ENCODE assay signal across 24 mouse cellular contexts in genomic region chr5:124741898-124742599, GRCm38 (mm10). TPM values are rescaled to one million over a fixed set of nuclear protein-coding genes. Genes with fewer than 3 reads are reported as not detected.
DNase-seq lines count a peak whose midpoint lies in the region; ATAC-seq and TF ChIP-seq lines count a peak whose summit lies in the region.
"Had no signal": no experiment of that assay in that cellular context is flagged by ENCODE, and none has a peak within 500 bp of the region (broad histone marks: within the 10 kb centered on the region; RNA-seq: fewer than 3 reads in every experiment).

No protein-coding gene starts in this region.

- no peak overlapping the region for H3K27ac ChIP-seq in liver, adult 2 months (replicated peaks; ENCODE audit: insufficient read depth, low read depth, low read length)
- H3K27ac ChIP-seq in liver, embryonic 11.5 days (ENCODE audit: low read depth, low read length), result no peak overlapping the region
- no peak overlapping the region for H3K27ac ChIP-seq in thymus, adult 2 months (ENCODE audit: control insufficient read depth, insufficient read depth, low read length)
- no peak overlapping the region for H3K27ac ChIP-seq in small intestine, adult 2 months (ENCODE audit: insufficient read depth, low read depth, low read length)
- H3K27ac ChIP-seq: embryonic facial prominence, embryonic 13.5 days; hindbrain, embryonic 15.5 days; neural tube, embryonic 13.5 days; stomach, embryonic 15.5 days had no signal

- no peaks in the 10 kb centered on the region for H3K4me1 ChIP-seq in liver, adult 2 months (ENCODE audit: control insufficient read depth, insufficient read depth, low read length)
- H3K4me1 ChIP-seq in liver, embryonic 11.5 days (replicated peaks; ENCODE audit: control insufficient read depth, insufficient read depth, low read length), result no peaks in the 10 kb centered on the region
- H3K4me1 ChIP-seq in thymus, adult 2 months (replicated peaks; ENCODE audit: control insufficient read depth, insufficient read depth, low read length), result no peaks in the 10 kb centered on the region
- H3K4me1 ChIP-seq in small intestine, adult 2 months (ENCODE audit: control insufficient read depth, insufficient read depth, insufficient read length, low read length), result no peaks in the 10 kb centered on the region
- H3K4me1 ChIP-seq: embryonic facial prominence, embryonic 13.5 days; hindbrain, embryonic 15.5 days; neural tube, embryonic 13.5 days; stomach, embryonic 15.5 days had no signal

- DNase-seq in CD4-positive, CD25-positive, alpha-beta regulatory T cell, adult 2 months (ENCODE audit: low read depth, low spot score), result peak; percentile 21
- no peak for DNase-seq in liver, adult 2 months (ENCODE audit: extremely low read depth, low read depth, low spot score)
- no peak for DNase-seq in liver, embryonic 11.5 days (ENCODE audit: low spot score)
- peak; percentile 21 for DNase-seq in thymus, postnatal 25 days
- no peak for DNase-seq in thymus, adult 2 months
- no peak for DNase-seq in embryo, embryonic 10.5 days (ENCODE audit: low spot score)
- DNase-seq: adrenal gland, postnatal 10 days; cerebellum, adult 18-20 months; gastrocnemius, postnatal 10 days; heart, postnatal 14 days; kidney, adult 18-20 months; kidney, postnatal 4 days; lung, postnatal 14 days had no signal

- no peak overlapping the region for H3K4me3 ChIP-seq in liver, adult 2 months (ENCODE audit: insufficient read depth, low read depth, low read length)
- no peak overlapping the region for H3K4me3 ChIP-seq in liver, embryonic 11.5 days (ENCODE audit: low read depth, low read length)
- H3K4me3 ChIP-seq in thymus, adult 2 months (ENCODE audit: control insufficient read depth, insufficient read depth, low read length), result no peak overlapping the region
- H3K4me3 ChIP-seq in small intestine, adult 2 months (ENCODE audit: low read depth, low read length), result no peak overlapping the region
- H3K4me3 ChIP-seq: embryonic facial prominence, embryonic 13.5 days; hindbrain, embryonic 15.5 days; neural tube, embryonic 13.5 days; stomach, embryonic 15.5 days had no signal

- no peak for ATAC-seq in CD4-positive, CD25-positive, alpha-beta regulatory T cell, adult 4 months
- no peak for ATAC-seq in liver, embryonic 11.5 days (replicated peaks; ENCODE audit: low FRiP score)
- ATAC-seq: forebrain, embryonic 16.5 days had no signal

- H3K79me2 ChIP-seq in liver, adult 2 months (ENCODE audit: control insufficient read depth, insufficient read depth, low read length), result no peaks in the 10 kb centered on the region

- WGBS in liver, adult 2 months, result 96% methylated on average over 21 of the region's 21 CpGs
- 91% methylated on average over 21 of the region's 21 CpGs for WGBS in liver, embryonic 11.5 days
- WGBS in thymus, adult 2 months, result 98% methylated on average over 21 of the region's 21 CpGs
- WGBS in small intestine, adult 2 months, result 95% methylated on average over 21 of the region's 21 CpGs

- TF ChIP-seq CTCF in liver, adult 2 months (IDR thresholded peaks at IDR 0.05; ENCODE audit: low read depth, low read length), result 0 out of 2 replicates have a peak, but pooled peaks have one; percentile 17
- no peak for TF ChIP-seq CTCF in thymus, adult 2 months (IDR thresholded peaks at IDR 0.05; ENCODE audit: borderline replicate concordance, control insufficient read depth, extremely low read depth, insufficient read depth, low read length, poor library complexity)
- TF ChIP-seq CTCF in small intestine, adult 2 months (IDR thresholded peaks at IDR 0.05; ENCODE audit: extremely low read depth, insufficient read length, insufficient replicate concordance, low read depth, low read length), result peak; percentile 22; the same call in 1 of the 2 replicates

- H3K4me2 ChIP-seq in liver, embryonic 11.5 days, result no peak overlapping the region
- H3K4me2 ChIP-seq: embryonic facial prominence, embryonic 13.5 days; heart, embryonic 11.5 days; hindbrain, embryonic 15.5 days; neural tube, embryonic 13.5 days; stomach, embryonic 15.5 days had no signal

- H3K9ac ChIP-seq in liver, adult 2 months (ENCODE audit: low read depth, low read length), result no peak overlapping the region
- no peak overlapping the region for H3K9ac ChIP-seq in liver, embryonic 11.5 days (ENCODE audit: low read depth, low read length)
- H3K9ac ChIP-seq: embryonic facial prominence, embryonic 13.5 days; hindbrain, embryonic 15.5 days; neural tube, embryonic 13.5 days; stomach, embryonic 15.5 days had no signal

- no peak for TF ChIP-seq POLR2A in liver, adult 2 months (IDR thresholded peaks at IDR 0.05; ENCODE audit: extremely low read depth, insufficient read depth, low read length)
- no peak for TF ChIP-seq POLR2A in thymus, adult 2 months (IDR thresholded peaks at IDR 0.05; ENCODE audit: control insufficient read depth, extremely low read depth, insufficient read depth, low read length, poor library complexity)
- TF ChIP-seq POLR2A in small intestine, adult 2 months (IDR thresholded peaks at IDR 0.05; ENCODE audit: low read depth, low read length), result no peak

- no peaks in the 10 kb centered on the region for H3K27me3 ChIP-seq in liver, adult 2 months (ENCODE audit: control insufficient read depth, insufficient read depth, low read length)
- H3K27me3 ChIP-seq in liver, embryonic 11.5 days (replicated peaks; ENCODE audit: control insufficient read depth, insufficient read depth, low read length), result no peaks in the 10 kb centered on the region
- no peaks in the 10 kb centered on the region for H3K27me3 ChIP-seq in thymus, adult 2 months (ENCODE audit: control insufficient read depth, insufficient read depth, low read length)
- no peaks in the 10 kb centered on the region for H3K27me3 ChIP-seq in small intestine, adult 2 months (ENCODE audit: control insufficient read depth, insufficient read depth, low read length)
- H3K27me3 ChIP-seq: embryonic facial prominence, embryonic 13.5 days; hindbrain, embryonic 15.5 days; neural tube, embryonic 13.5 days; stomach, embryonic 15.5 days had no signal

- H3K36me3 ChIP-seq in liver, adult 2 months (ENCODE audit: control insufficient read depth, insufficient read depth, low read length), result no peaks in the 10 kb centered on the region
- H3K36me3 ChIP-seq in liver, embryonic 11.5 days (ENCODE audit: control insufficient read depth, insufficient read depth, low read length), result no peaks in the 10 kb centered on the region
- no peaks in the 10 kb centered on the region for H3K36me3 ChIP-seq in thymus, adult 2 months (ENCODE audit: control insufficient read depth, insufficient read depth, low read length)
- H3K36me3 ChIP-seq in small intestine, adult 2 months (ENCODE audit: control insufficient read depth, insufficient read depth, low read length), result no peaks in the 10 kb centered on the region
- H3K36me3 ChIP-seq: embryonic facial prominence, embryonic 13.5 days; G1E; hindbrain, embryonic 15.5 days; neural tube, embryonic 13.5 days; stomach, embryonic 15.5 days had no signal

- peaks cover 3% of the 10 kb centered on the region; the same call in 1 of the 2 replicates for H3K9me3 ChIP-seq in liver, embryonic 11.5 days (ENCODE audit: control insufficient read depth, low read length)
- H3K9me3 ChIP-seq: embryonic facial prominence, embryonic 13.5 days; hindbrain, embryonic 15.5 days; stomach, embryonic 15.5 days had no signal

RNA-seq across cellular contexts. Expression of gene Dnah10, which starts 17.2 kb away (rescaled TPM):
- under 1 TPM in 1 of 2 experiments, not detected in 1; 0.10 TPM for polyA plus RNA-seq in CD4-positive, CD25-positive, alpha-beta regulatory T cell, adult 4 months (2017; shearing (Covaris generic))
- total RNA-seq in liver, adult 2 months (2014; rRNA removed), result not detected in 2 replicates
- 0.02 TPM in 1 of 2 replicates, not detected in the other for polyA plus RNA-seq in liver, adult 2 months (2012; rRNA removed)
- polyA plus RNA-seq in liver, embryonic 11.5 days (2014; fragmentation: Nextera tagmentation; extraction: Ambion mirVana), result 0.05 and 0.10 TPM in 2 replicates
- polyA plus RNA-seq in thymus, adult 2 months (2012; rRNA removed), result 0.31 and 0.38 TPM in 2 replicates
- 0.10 TPM in 2 replicates for polyA plus RNA-seq in small intestine, adult 2 months (2012; rRNA removed)
- total RNA-seq: common myeloid progenitor, adult 5-6 weeks; monocyte, adult 5-6 weeks had no signal
- polyA plus RNA-seq: G1E had no signal

Comparison
In these comparisons a context has a peak if more than half of its experiments do, and no peak if none do; other contexts are left out.
1. DNase-seq: peak in CD4-positive, CD25-positive, alpha-beta regulatory T cell, adult 2 months (single experiment) and thymus, postnatal 25 days (single experiment); none in liver, adult 2 months (single experiment), liver, embryonic 11.5 days (single experiment), thymus, adult 2 months (single experiment) and embryo, embryonic 10.5 days (single experiment).